Mouse (Mus musculus): ENCODE data around the gene Znhit6.
A peak's percentile ranks its signal among the peaks of the same experiment; 100 is the strongest.

Znhit6 gene

DNA sequence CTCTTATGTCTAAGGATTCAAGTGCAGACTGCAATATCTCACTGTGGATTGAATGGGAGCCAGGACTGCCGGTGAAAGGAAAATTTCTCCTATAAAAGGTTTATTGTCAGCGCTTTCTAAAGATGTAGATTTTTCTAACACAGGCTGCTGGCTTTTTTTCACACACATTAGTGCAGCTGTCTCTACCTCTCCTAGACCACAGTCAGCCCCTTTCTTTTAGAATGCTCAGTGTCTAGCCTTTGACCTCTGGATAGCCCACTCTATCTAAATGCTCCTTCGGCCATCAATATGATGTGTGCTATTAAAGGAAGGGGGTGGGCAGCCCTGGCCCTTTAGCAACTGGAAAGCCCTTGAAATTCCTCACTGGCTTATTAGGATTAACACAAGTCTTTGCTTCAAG is 70.0 kb downstream of the Znhit6 start:
- DNase-seq (ENCODE audit: low spot score) = no peak

DNA sequence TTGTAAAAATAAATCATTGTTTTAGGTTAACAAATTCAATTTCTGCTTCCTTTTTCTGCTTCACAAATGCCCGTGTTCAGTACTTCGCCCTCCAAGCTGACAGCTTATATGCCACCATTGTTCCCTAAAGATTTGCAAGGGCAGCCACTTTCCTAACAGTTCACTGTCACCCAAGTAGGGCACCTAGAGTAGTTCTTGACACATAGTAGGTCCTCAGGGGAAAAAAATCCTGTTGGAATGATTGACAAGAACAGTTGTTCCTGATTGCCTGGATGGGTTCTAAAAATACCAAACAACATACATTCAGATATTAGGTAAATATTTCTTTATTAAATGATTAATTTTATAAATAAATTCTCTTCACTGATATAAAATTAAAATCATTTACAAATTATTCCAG is 70.7 kb downstream of the Znhit6 start:
- DNase-seq (ENCODE audit: low spot score) = no peak

DNA sequence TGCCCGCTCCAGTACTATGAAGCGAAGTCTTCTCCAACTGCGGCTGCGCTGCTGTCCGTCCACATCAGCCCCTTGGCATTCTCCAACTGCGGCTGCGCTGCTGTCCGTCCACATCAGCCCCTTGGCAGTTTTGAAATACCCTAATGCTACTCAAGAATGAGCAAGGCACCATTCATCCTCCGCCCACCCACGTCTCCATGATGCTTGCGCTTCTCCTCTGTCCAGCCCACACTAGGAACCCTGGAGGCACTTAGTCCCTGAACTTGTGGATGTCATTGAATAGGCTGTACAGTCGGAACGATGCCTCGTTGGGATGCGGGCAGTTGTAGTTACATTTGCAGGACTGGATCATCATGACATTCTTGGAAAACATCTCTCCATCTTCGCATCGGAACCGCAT is 71.4 kb downstream of the Znhit6 start:
- no peak for DNase-seq (ENCODE audit: low spot score)

DNA sequence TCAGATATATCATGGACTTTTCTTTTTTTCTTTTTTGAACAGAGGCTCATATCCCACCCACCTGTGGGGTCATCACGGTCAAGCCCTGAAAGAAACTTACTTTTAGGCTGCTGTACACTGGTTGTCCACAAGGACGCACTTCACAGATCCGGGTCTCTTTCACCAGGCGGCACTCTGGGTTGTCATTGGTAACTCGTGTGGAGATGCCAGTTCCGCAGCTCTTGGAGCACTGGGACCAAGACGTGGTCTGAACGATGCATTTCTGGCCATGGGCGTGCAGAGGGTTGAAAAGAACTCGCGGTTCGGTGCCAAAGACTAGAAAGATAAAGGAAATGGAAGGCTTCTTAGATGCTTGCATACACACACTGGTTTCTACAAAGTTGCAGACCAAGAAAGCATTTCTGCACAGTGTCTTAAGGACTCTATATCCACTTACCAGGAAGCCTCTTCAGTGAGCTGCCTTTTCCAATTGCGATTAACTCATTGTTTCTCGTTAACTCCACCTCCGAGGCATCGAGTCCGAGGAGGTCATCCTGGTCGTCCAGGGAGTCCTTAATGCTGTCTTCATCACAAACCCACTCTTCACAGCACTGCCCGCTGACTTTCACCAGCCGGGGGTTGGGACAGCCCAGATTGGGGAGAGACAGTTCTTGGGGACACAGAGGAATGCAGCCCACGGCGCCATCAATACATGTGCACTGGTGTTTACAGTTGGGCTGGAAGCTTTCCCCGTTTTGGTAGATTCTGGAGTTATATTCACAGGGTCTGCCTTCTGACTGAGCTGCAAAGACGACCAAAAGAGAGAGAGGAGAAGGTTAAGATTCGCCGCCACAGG is 72.3 kb downstream of the Znhit6 start:
- no peak for DNase-seq (ENCODE audit: low spot score)

DNA sequence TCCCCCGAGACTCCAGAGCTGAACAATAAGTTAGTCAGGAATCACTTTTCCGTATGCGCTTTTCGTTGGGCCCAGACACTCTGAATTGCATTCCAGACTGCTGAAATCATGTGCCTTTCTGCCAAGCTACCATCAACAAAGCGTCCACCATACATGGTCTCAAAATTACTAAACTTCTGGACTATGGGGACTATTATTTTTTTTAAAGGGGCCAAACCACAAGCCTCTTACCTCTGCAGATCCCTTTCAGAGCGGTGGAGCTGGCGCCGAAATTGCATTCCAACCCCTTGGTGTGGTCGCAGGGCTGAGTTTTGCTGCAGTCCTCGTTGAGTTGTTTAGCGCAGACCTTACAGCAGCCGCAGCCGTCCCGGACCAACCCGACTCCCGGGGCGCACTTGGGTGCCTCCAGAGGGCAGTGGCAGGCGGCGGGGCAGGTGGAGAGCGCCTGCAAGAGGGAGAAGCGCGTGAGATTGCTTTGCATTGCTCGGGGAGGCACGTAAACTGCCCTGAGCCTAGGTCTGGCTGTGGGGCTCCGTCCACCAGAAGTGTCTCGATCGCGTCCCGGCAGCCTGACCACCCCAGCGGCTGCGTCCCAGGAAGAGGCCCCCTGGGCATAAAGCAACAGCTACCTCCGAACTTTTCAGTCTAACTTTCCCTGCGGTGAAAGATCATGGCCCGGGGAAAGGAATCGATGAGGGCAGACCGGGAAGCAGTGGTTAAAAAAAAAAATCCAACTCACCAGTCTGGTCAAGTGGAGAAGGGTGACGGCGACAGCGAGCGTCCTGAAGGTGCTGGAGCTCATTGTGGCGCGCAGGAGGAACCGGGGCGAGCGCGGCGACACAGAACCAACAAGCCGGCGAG is 73.2 kb downstream of the Znhit6 start:
- DNase-seq (ENCODE audit: low spot score) = peak; percentile 45

DNA sequence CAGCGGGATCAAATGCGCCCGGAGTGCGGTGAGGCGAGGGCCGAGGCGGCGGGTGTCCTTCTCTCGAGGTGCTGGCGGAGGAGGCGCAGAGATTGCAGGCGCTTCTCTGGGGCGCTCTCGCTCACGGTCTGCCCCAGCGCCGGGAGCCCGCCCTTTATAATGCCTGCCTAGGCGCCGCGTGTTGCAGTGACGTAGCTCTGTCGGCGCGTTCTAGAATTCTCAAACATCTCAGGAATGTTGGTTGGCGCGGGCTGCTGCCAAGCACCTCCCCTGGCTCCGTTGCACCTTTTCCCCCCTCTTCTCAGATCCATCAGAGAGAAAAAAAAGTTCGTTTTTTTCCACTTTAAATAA is 73.8 kb downstream of the Znhit6 start, which contains the start of gene Ccn1:
TSS of gene Ccn1 (minus strand) at position 130 of the 351 bp plus-strand sequence.
- DNase-seq (ENCODE audit: low spot score) = peak; percentile 61

DNA sequence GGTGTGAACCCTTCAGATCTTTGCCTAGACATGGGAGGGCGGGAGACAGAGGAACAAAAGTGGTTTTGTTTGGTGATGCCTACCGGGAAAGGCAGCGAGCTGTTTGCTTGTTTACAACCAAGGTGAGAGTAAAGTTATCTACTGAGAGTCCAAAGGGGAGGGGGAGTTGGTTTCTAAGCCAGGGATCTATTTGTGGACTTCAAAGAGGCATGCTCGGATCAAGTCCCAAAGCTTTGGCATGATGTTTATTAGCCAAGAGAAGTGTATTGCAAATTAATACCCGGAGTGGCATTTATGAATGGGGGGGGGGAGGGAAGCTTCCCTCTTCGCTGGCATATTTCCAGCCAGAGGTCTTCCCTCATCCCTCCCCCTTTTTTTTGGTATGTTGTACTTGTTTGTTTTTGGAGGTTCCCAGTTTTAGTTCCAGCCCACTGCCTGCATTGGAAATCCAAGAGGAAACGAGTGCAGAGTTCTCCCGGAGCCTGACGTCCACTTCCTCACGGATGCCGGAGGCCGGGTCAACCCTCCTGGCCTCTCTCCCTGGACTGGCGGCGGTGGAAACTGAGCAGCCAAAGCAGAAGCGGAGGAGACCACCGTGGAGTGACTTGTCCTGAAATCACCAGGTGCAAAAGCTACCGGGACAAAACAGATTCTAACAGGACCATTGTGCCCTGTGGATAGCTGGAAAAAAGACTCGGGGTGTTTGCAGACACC is 74.5 kb downstream of the Znhit6 start:
- DNase-seq (ENCODE audit: low spot score) = no peak

DNA sequence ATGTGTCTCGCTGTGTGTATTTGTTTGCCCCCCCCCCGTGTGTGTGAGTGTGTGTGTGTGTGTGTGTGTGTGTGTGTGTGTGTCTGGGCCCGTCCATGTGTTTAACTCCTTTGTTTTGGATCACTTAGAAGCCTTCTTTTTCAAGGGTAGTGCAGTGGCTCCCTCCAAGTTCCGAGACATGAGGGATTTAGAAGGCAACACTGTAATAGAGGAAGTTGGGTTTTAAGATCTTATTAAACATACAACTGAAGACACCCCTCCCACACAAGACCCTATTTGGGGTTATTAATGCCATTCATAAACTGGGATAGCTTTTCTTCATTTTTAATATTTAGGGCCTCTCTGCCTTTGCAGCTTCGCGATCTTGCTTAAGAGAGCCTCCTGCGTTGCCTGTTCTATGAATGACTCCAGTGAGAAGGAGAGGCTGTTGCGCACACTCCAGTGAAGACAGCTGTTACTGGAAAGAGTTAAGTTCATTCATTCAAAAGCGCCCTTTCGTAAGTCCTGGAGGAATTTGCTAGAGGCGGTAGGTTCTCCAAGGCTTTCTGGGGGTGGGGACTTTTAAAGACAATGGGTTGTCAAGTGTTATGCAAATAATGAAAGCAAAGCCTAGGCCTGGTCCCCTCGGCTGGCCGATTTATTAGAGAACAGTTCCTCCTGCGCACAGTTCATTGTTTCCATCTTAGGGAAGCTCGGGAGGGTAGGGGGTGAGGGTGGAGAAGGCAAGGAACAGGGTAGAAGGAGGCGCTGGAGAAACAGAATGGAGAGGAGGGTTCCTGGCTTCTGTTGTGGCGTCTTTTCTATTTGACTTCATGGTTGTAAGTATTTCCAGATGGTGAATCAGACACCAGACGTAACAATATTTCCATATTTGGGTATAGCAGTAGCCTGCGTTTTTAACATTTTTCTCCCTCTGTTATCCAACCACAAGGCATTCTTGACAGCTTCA is 75.3 kb downstream of the Znhit6 start:
- DNase-seq (ENCODE audit: low spot score) = no peak

DNA sequence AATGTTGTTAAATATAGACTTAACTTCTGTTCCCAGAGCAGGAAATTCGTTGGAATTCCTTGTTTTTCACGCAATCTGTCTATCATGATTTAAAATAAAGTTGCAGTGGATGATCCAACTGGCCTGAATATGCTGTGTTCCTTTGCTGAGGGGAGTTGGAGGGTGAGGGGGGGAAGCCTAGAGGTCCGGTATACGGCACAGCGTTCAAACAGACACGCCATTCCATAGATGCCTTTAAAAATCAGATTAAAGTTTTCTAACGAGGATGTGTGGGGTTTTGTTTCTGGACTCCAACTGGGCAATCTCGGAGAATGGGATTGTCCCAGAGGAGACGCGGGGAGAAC is 75.9 kb downstream of the Znhit6 start:
- no peak for DNase-seq (ENCODE audit: low spot score)

DNA sequence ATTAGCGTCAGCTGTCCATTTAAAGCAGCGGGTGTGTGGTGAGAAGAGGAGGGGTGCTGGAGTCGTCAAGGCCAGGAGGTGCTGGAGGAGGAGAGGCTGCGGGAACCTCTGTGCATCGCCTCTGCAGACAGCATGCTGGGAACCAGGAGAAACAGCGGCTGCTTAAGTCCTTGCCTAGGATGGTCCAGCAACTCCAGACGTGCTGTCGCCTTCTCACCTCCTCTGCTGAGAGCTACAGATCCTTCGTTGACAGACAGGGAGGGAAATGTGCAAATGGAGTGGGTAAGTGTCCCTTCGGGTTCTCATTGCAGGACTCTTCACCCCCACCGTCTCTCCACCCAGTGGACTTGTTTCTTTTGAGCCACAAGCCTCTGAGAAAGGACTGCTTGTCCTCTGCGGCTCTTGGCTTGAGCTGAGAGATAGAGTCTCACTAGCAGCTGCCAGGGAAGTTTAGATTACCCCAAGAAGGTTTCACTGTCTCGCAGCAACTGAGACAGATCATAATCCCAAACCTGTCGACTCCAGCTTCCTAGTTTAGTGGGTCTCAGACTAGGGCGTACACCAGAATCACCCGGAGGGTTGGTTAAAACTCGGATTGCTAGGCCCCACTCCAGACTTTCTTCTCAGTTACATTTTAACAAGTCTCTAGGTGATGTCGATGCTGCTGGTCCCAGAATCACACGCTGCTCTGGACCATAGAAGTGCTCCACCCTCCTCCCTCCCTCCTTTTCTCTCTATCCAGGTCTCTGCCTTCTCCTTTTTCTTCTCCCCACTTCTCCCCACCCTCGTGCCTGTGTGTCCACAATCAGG is 76.5 kb downstream of the Znhit6 start:
- no peak for DNase-seq (ENCODE audit: low spot score)

DNA sequence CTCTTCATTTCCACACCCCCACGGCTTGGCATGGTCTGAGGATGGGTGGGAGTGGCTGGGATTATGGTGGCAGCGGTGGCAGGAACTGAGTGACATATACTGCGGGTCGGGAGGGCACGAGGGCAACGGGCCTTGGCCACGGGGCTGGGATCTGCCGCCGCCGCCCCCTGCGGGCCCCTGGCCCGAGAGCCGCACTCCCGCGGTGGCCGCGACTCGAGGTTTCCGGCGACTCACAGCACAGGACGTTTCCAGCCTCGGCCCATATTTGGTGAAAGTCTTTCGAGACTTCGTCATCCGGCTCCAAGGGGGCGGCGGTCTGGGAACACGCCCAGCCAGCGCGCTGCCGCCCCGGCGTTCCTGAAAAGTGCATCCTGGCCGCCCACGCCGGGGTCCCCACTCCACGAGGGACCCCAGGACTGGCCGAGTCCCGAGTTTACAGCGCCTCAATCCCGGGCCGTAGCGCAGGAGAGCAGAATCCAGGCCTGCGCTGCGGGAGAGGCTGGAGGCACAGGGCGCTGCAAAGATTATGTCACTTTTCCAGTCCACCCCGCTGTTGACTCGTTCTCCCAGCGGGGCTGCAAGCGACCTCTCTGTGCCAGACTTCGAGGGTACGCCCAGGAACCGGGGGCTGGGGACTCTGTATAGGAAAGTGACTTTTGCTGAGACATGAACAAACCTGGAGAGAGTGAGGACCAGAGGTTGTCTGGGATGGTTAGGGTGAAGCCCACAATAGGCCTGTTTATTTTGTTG is 77.4 kb downstream of the Znhit6 start:
- peak; percentile 50 for DNase-seq (ENCODE audit: low spot score)

DNA sequence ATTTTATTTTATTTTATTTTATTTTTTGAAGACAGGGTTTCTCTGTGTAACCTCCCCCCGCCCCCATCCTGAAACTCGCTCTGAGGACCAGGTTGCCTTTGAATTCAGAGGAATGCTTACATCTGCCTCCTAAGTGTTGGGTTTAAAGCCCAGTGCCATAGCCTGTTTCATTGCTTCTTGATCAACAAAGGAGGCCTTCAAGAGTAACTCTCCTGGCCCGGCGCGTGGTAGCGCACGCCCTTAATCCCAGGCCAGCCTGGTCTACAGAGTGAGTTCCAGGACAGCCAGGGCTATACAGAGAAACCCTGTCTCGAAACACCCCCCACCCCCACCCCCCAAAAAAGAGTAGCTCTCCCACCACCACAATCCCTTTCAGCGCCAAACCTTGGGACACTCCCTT is 78.0 kb downstream of the Znhit6 start:
- DNase-seq (ENCODE audit: low spot score) = no peak

All from testis, postnatal 14 days (tissue).